13 mouse cellular contexts compared by ENCODE assay signal in genomic region chr13:25639522-25640291, GRCm38 (mm10).
A peak's percentile ranks its signal among the peaks of the same experiment; 100 is the strongest.
DNase-seq lines count a peak whose midpoint lies in the region; ATAC-seq lines count a peak whose summit lies in the region.
"Had no signal": no experiment of that assay in that cellular context is flagged by ENCODE, and none has a peak within 500 bp of the region (broad histone marks: within the 10 kb centered on the region; RNA-seq: fewer than 3 reads in every experiment).

No protein-coding gene starts in this region.

- H3K9me3 ChIP-seq in heart, embryonic 15.5 days (replicated peaks), result no peaks in the 10 kb centered on the region
- H3K9me3 ChIP-seq in embryonic facial prominence, embryonic 14.5 days (ENCODE audit: control insufficient read depth, low read length), result no peaks in the 10 kb centered on the region
- H3K9me3 ChIP-seq: liver, embryonic 13.5 days had no signal

- no peaks in the 10 kb centered on the region for H3K4me1 ChIP-seq in heart, embryonic 15.5 days (replicated peaks)
- no peaks in the 10 kb centered on the region for H3K4me1 ChIP-seq in embryonic facial prominence, embryonic 14.5 days (ENCODE audit: control insufficient read depth, insufficient read depth, low read length)
- H3K4me1 ChIP-seq: liver, embryonic 13.5 days had no signal

- no peaks in the 10 kb centered on the region for H3K27me3 ChIP-seq in heart, embryonic 15.5 days
- no peaks in the 10 kb centered on the region for H3K27me3 ChIP-seq in embryonic facial prominence, embryonic 14.5 days (replicated peaks; ENCODE audit: control insufficient read depth, insufficient read depth, low read length)
- H3K27me3 ChIP-seq: CH12.LX; liver, embryonic 13.5 days had no signal

- H3K4me3 ChIP-seq in heart, embryonic 15.5 days, result no peak overlapping the region
- H3K4me3 ChIP-seq in embryonic facial prominence, embryonic 14.5 days (ENCODE audit: low read depth, low read length), result no peak overlapping the region
- H3K4me3 ChIP-seq: gastrocnemius, adult 2 months; layer of hippocampus, adult 2 months; liver, embryonic 13.5 days; myocyte had no signal

- no peak overlapping the region for H3K4me2 ChIP-seq in heart, embryonic 15.5 days
- H3K4me2 ChIP-seq in embryonic facial prominence, embryonic 14.5 days (ENCODE audit: low read depth, low read length), result no peak overlapping the region
- H3K4me2 ChIP-seq: liver, embryonic 13.5 days had no signal

- 16% methylated on average over 6 of the region's 6 CpGs for WGBS in heart, embryonic 15.5 days
- WGBS in embryonic facial prominence, embryonic 14.5 days, result 8% methylated on average over 6 of the region's 6 CpGs

- H3K27ac ChIP-seq in heart, embryonic 15.5 days, result peak overlapping the region; percentile 46
- no peak overlapping the region for H3K27ac ChIP-seq in embryonic facial prominence, embryonic 14.5 days (replicated peaks; ENCODE audit: low read depth, low read length)
- H3K27ac ChIP-seq: gastrocnemius, adult 2 months; layer of hippocampus, adult 2 months; liver, embryonic 13.5 days had no signal

- no peak for DNase-seq in heart, adult 8-10 months (ENCODE audit: low spot score)
- peak; percentile 92 for DNase-seq in Muller cell, postnatal 12 days (ENCODE audit: inconsistent ontology term)
- DNase-seq in embryonic facial prominence, embryonic 14.5 days (ENCODE audit: low spot score), result peak; percentile 41
- peak; percentile 32 to 54 for DNase-seq in kidney, postnatal 36 days
- no peak for DNase-seq in gastrocnemius, postnatal 10 days
- no peak for DNase-seq in thymus, postnatal 10 days (ENCODE audit: low spot score in 2 of 2)
- DNase-seq: gastrocnemius, adult 2 months; liver, embryonic 13.5 days had no signal

- no peak overlapping the region for H3K9ac ChIP-seq in heart, embryonic 15.5 days
- no peak overlapping the region for H3K9ac ChIP-seq in embryonic facial prominence, embryonic 14.5 days (ENCODE audit: low read depth, low read length)
- H3K9ac ChIP-seq: liver, embryonic 13.5 days had no signal

- H3K36me3 ChIP-seq in heart, embryonic 15.5 days, result no peaks in the 10 kb centered on the region
- no peaks in the 10 kb centered on the region for H3K36me3 ChIP-seq in embryonic facial prominence, embryonic 14.5 days (ENCODE audit: control insufficient read depth, insufficient read depth, low read length)
- H3K36me3 ChIP-seq: liver, embryonic 13.5 days had no signal

- ATAC-seq in heart, embryonic 15.5 days (replicated peaks; ENCODE audit: insufficient number of reproducible peaks, insufficient read depth, low FRiP score, low read depth), result peak; percentile 66; the same call in 1 of the 2 replicates
- no peak for ATAC-seq in embryonic facial prominence, embryonic 14.5 days (ENCODE audit: low read depth)
- ATAC-seq in megakaryocyte, adult 5-6 weeks (ENCODE audit: poor library complexity, severe bottlenecking), result no peak

Comparison
In these comparisons a context has a peak if more than half of its experiments do, and no peak if none do; other contexts are left out.
1. DNase-seq: peak in Muller cell, postnatal 12 days (single experiment), embryonic facial prominence, embryonic 14.5 days (single experiment) and kidney, postnatal 36 days (2 of 2); none in heart, adult 8-10 months (single experiment), gastrocnemius, postnatal 10 days (single experiment) and thymus, postnatal 10 days (0 of 2).